Mouse (Mus musculus) bone marrow, adult 2 months (tissue): ENCODE results near the gene Kcnq1. TPM values are rescaled to one million over a fixed set of nuclear protein-coding genes. Genes with fewer than 3 reads are reported as not detected.

Experiments used
- H3K27ac ChIP-seq: fragments of 200-500 bp; 2 replicates; pipeline ENCODE4 v1.5.1; 2012; ENCODE audit warnings: low read depth, mild to moderate bottlenecking, control low read depth, inconsistent platforms, low read length; ENCODE audit not compliant: control insufficient read depth, poor library complexity, insufficient read depth
- H3K4me1 ChIP-seq: fragments of 200-500 bp; 2 replicates; pipeline ENCODE4 v1.6.1; 2011; ENCODE audit warnings: low read length; ENCODE audit not compliant: control insufficient read depth, insufficient read depth
- H3K4me3 ChIP-seq: fragments of 200-500 bp; replicated peaks from 2 replicates; pipeline ENCODE3; 2011; ENCODE audit warnings: mild to moderate bottlenecking, low read depth, low read length, control low read depth; ENCODE audit not compliant: control insufficient read depth
- CTCF ChIP-seq: fragments of 200-500 bp; IDR thresholded peaks from 2 replicates; pipeline ENCODE4 v1.5.1; 2011; ENCODE audit warnings: low read length, control low read depth; ENCODE audit not compliant: control insufficient read depth, insufficient read depth
- POLR2A ChIP-seq: fragments of 200-500 bp; IDR thresholded peaks from 2 replicates; pipeline ENCODE4 v1.6.1; 2011; ENCODE audit warnings: low read depth, mild to moderate bottlenecking, control low read depth, low read length, borderline replicate concordance; ENCODE audit not compliant: control insufficient read depth
- WGBS: fragments of 180-500 bp; shearing (Covaris S2); methylation state at CpG from one replicate; pipeline ENCODE4 v1.1.7; 2018; 5-methylcytosine and 5-hydroxymethylcytosine counted together
- polyA plus RNA-seq: library from polyadenylated mRNA; stranded (reverse); fragments of >200 nt; gene quantifications from 2 replicates; pipeline ENCODE4 v1.2.4, GENCODE M21; 2011; ENCODE audit warnings: low replicate concordance; ENCODE audit not compliant: missing spikeins, insufficient read depth, insufficient read length

The Kcnq1 gene
- polyA plus RNA-seq, 1 experiment: 1.3 TPM

GRCm38 (mm10) chr7:143373265-143373664 lies 267.1 kb downstream of the Kcnq1 start:
- 17% methylated on average over 3 of the region's 3 CpGs for WGBS
- TF ChIP-seq CTCF (no peak), POLR2A (no peak)
- no peak overlapping the region for H3K4me3 ChIP-seq
- H3K4me1 ChIP-seq: no peaks in the 10 kb centered on the region; the same call in 1 of the 2 replicates
- no peak overlapping the region for H3K27ac ChIP-seq

GRCm38 (mm10) chr7:143375945-143376344 lies 269.8 kb downstream of the Kcnq1 start:
- no peak overlapping the region for H3K27ac ChIP-seq
- no peaks in the 10 kb centered on the region; the same call in 1 of the 2 replicates for H3K4me1 ChIP-seq
- H3K4me3 ChIP-seq: no peak overlapping the region
- WGBS: 88% methylated on average over 16 of the region's 16 CpGs
- TF ChIP-seq POLR2A: no peak
- TF ChIP-seq CTCF: no peak

GRCm38 (mm10) chr7:143380466-143381073 lies 274.4 kb downstream of the Kcnq1 start:
- no peak overlapping the region for H3K4me3 ChIP-seq
- TF ChIP-seq POLR2A (no peak), CTCF (no peak)
- H3K4me1 ChIP-seq: no peaks in the 10 kb centered on the region
- WGBS: 87% methylated on average over 20 of the region's 20 CpGs
- H3K27ac ChIP-seq: no peak overlapping the region

GRCm38 (mm10) chr7:143386632-143387031 lies 280.5 kb downstream of the Kcnq1 start:
- TF ChIP-seq CTCF (no peak), POLR2A (no peak)
- no peaks in the 10 kb centered on the region for H3K4me1 ChIP-seq
- no peak overlapping the region for H3K4me3 ChIP-seq
- no peak overlapping the region for H3K27ac ChIP-seq
- WGBS: 62% methylated on average over 1 of the region's 1 CpGs

- Histone ChIP-seq H3K27ac (no peak overlapping the region), H3K4me3 (no peak overlapping the region), H3K4me1 (no peaks in the 10 kb centered on the region)
- TF ChIP-seq POLR2A: no peak
- no peak for TF ChIP-seq CTCF
- 59% methylated on average over 27 of the region's 27 CpGs for whole genome bisulfite sequencing
These were observed 282.9 kb downstream of the Kcnq1 start for GRCm38 (mm10) chr7:143388783-143389695.

GRCm38 (mm10) chr7:143389860-143390259 lies 283.7 kb downstream of the Kcnq1 start:
- WGBS: 24% methylated on average over 2 of the region's 2 CpGs
- H3K4me1 ChIP-seq: no peaks in the 10 kb centered on the region
- TF ChIP-seq POLR2A: no peak
- TF ChIP-seq CTCF: no peak
- no peak overlapping the region for H3K4me3 ChIP-seq
- H3K27ac ChIP-seq: no peak overlapping the region

- H3K27ac ChIP-seq: no peak overlapping the region
- H3K4me1 ChIP-seq: no peaks in the 10 kb centered on the region
These were observed 284.3 kb downstream of the Kcnq1 start for GRCm38 (mm10) chr7:143390277-143390948.

GRCm38 (mm10) chr7:143395113-143395563 lies 289.0 kb downstream of the Kcnq1 start:
- WGBS: 88% methylated on average over 9 of the region's 9 CpGs
- Histone ChIP-seq H3K27ac (no peak overlapping the region), H3K4me3 (no peak overlapping the region), H3K4me1 (no peaks in the 10 kb centered on the region)
- no peak for TF ChIP-seq CTCF
- no peak for TF ChIP-seq POLR2A

More at GRCm38 (mm10) chr7:143390277-143390948, 284.3 kb downstream of the Kcnq1 start:
- no peak overlapping the region for H3K4me3 ChIP-seq
- TF ChIP-seq POLR2A (no peak), CTCF (no peak)
- 32% methylated on average over 12 of the region's 12 CpGs for WGBS
